Mouse (Mus musculus) inflammation-experienced regulatory T-cells, adult 16 weeks (primary cell): Measurements from ENCODE around the gene Gyg. TPM values are rescaled to one million over a fixed set of nuclear protein-coding genes. Genes with fewer than 3 reads are reported as not detected.

Source experiments
- polyA plus RNA-seq: library from polyadenylated mRNA; unstranded; fragments of 100-300 nt; shearing (Covaris generic); gene quantifications from one replicate; pipeline ENCODE4 v1.2.1, GENCODE M21; 2017

Gene Gyg
- 62.9 TPM for polyA plus RNA-seq

GRCm38 (mm10) chr3:20154531-20155367 lies at the start of gene Gyg:
Gene Gyg, minus strand, starts transcription at chr3:20155317.

Other genes with a start within 250 kb of the Gyg start
- gene Cp, start 198.3 kb downstream of the Gyg start, polyA plus RNA-seq, result 0.57 TPM
- gene Hps3, start 120.0 kb downstream of the Gyg start, polyA plus RNA-seq, result 51.6 TPM
- 84.1 TPM for gene Hltf, start 97.5 kb downstream of the Gyg start, polyA plus RNA-seq
- gene Cpa3, start 86.9 kb upstream of the Gyg start, polyA plus RNA-seq, result 0.27 TPM
- gene Cpb1, start 120.4 kb upstream of the Gyg start, polyA plus RNA-seq, result not detected
- gene Agtr1b, start 211.9 kb upstream of the Gyg start, polyA plus RNA-seq, result not detected